Mouse (Mus musculus) naive thymus-derived CD4-positive, alpha-beta T cell, adult 2 months (primary cell): ENCODE data around the gene Eif4a3.
A peak's percentile ranks its signal among the peaks of the same experiment; 100 is the strongest.

Experiments used
- DNase-seq: peaks from one replicate; pipeline ENCODE4 v3.0.0-alpha.2; 2011; ENCODE audit warnings: low read depth

Eif4a3 gene

DNA sequence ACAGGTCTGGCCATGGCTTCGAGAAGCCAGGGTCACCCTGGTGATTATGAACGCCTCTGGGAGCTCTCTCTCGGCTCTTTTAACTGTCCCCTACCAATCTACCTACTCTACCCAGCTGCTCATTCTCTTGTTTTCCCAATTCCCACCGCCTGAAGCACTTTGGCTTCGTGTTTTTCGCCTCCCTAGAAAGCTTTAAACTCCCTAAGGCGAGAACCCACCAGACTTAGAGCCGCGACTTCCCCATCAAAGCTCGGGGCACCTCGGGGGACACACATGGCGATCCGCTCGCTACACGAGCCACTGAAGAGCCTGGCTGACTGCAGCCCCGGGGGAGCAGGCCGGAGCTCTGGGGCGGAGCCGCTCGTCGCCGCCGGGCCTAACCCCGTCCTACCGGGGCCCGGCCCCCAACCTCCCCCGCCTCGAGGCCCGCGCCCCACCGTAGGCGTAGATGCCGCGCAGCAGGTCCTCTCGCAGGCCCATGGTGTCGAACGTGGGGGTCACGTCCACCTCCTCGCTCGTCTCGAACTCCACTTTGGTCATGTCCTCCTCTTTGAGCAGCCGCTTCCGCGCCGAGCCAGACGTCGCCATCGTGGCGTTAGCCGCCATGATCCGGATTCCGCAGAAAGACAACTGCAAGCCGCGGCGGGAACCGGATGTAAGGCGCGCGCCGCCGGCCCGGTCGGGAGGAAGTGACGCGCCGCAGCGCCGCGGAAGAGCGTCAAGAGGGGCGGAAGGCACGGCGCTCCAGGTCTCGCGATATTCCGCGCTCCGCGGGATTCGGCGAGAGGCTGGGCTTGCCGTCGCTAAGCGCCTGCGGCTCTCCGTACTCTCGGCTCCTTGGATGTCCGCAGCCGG, at the start of gene Eif4a3:
Eif4a3 (minus strand) TSS at position 699 of the 855 bp plus-strand sequence.
- peak; percentile 99 for DNase-seq

DNA sequence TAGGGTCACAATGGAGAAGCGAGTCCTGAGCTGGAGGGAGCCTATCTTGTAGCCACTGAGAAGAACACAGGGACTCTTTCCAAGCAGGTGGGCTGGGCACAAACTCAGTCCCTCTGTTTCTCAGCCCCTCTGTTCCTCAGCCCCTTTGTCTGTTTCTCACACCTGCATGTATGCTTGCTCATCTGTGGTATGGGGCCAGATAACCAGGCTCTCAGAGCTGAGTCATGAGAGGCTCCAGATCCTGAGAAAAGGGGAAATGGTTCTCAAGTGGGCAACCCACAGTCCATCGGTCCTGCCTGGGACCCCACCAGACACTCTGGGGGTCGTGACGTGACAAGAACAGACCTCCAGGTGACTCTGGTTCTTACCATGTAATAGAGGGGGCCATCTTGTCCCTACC, 47.2 kb upstream of the Eif4a3 start:
- DNase-seq, result no peak

- no peak for DNase-seq
These were observed 45.0 kb upstream of the Eif4a3 start for GRCm38 (mm10) chr11:119344865-119345264.

DNA sequence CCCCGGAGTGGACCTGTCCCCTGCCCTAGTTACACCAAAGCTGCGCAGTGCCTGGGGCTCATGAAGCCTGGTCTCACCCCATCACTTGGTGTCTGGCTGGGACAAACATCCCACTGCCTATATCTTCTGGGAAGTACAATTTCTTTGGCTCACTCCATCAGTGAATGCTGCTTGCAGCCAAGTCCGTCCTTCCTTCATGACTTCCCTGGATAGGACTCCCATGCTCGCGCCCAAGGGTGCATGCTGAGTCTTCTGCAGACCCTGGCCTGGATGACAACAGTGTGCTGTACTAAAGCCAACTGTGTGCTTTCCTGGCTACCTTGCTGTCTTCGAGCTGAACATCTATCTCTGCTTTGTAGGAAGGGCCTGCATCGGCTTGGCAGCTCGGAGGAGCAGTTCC, 44.3 kb upstream of the Eif4a3 start:
- DNase-seq, result no peak

- DNase-seq, result peak; percentile 92
These were observed 39.7 kb upstream of the Eif4a3 start for GRCm38 (mm10) chr11:119339637-119340036.

- no peak for DNase-seq
These were observed 39.3 kb upstream of the Eif4a3 start for GRCm38 (mm10) chr11:119339179-119339578.

- no peak for DNase-seq
These were observed 38.6 kb upstream of the Eif4a3 start for GRCm38 (mm10) chr11:119338271-119339059.

DNA sequence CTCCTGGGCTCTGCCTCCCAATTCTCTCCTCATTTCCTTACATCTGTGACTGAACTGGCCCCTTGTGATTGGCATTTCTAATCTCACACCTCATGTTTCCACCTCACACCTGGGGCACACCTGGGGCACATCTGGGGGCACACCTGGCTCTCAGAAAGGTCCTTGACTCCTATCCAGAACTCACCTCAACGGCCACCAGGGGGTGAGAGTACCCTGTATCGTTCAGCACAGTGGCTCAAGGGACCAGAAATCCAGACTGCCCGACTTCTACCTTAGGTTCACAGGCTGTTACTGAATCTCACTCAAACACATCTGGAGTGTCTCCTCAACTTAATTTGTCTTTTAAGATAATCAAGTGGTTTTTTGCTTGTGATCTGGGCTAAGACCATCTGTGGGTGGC, 32.1 kb upstream of the Eif4a3 start:
- peak; percentile 28 for DNase-seq

DNA sequence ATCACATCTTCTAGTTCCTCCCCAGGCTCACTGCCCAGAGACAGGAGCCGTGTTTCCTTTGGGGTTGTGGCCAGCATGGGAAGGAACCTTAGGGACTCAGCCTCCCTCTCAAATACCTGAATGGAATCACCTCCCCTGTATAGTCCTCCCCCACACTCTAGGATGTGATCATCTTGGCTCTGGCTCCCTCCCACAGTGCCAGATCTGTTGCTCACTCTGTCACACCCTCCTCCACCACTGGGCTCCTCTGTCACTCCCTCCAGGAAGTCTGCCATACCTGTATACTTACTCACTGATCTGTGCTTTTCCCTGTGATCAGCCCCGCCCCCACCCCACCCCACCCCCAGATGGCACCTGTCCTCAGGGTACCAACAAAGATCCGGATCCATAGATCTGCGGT, 30.7 kb upstream of the Eif4a3 start:
- DNase-seq, result no peak

DNA sequence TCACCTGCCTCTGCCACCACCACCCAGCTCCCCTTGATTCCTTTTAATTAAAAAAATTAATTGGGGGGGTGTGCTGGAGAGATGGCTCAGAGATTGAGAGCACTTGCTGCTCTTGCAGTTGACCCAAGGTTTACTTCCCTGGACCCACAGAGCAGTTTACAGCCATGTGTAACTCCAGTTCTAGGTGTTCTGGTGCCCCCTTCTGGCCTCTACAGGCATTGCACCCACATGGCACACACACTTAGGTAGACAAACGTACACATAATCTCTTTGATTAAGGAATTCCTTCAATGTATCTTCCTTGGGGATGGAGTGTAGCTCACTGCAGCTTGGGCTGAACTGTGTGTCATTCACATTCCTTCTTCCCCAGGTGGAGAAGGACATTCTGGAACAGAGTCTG, 25.2 kb upstream of the Eif4a3 start:
- DNase-seq, result no peak

DNA sequence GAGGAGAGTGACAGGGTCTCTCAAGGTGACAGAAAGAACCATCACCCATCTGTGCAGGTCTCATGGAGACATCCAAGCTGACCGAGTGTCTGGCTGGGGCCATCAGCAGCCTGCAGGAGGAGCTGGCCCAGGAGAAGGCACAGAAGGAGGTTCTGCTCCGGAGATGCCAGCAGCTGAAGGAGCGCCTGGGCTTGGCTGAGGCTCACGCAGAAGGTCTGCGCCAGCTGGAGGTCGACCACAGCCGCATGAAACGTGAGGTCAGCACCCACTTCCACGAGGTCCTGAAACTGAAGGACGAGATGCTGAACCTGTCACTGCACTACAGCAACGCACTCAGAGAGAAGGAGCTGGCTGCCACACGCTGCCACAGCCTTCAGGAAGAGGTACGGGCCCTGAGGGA, 22.6 kb upstream of the Eif4a3 start:
- no peak for DNase-seq

DNA sequence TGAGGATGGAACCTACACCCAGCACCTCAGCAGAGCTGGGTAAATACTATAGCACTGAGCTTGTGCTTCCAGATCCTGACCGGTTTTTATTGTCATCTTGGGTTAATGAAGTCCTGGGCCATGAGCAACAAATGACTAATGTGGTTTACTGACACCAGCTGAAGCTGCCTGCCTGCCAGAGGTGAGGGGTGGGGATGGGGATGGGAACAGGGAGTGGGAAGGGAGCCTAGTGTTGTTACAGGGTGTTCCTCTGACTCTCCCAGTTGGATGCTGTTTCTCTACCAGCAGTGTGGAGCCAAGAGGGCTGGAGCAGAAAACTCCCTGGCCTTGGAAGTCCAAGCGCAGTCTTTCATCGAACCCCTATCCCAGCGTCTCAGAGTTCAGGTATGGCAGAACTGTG, 16.8 kb upstream of the Eif4a3 start:
- DNase-seq, result no peak

GRCm38 (mm10) chr11:119314252-119314936, 14.5 kb upstream of the Eif4a3 start:
- DNase-seq, result no peak

DNA sequence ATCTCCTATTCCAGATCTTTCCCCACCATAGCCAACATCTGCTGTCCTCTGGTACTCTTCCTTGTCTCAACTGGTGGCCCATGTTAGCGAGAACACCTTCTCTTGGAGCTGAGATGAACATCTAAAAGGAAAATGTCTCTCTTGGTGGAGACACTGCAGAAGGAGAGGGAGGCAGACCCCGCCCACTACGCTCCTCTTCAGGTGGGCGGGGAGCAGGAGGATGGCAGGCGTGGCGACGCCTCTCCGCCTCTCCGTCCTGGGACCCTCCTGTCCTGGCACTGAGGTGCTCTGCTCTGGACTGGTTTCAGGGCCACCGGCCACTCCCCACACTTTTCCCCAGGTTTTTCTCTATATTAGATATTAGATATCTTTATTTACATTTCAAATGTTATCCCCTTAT, 10.7 kb upstream of the Eif4a3 start:
- no peak for DNase-seq

DNA sequence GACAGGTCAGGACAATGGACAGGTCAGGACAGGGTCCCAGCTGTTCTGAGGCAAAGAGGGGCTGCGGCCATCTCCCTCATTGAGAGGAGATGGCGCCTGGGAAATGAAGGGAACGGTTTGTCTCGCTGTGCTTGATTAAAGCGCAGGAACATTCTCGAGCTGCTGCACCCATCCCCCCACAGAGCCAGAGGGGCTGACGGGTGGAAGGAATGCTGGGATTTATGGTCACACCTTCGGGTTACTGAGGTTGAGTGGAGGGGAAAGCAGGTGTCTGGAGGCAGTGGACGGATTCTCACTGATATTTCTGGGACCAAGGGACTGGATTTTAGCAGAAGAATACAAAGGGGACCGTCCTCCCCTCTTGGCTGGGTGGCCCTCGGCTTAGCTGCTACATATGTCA, 8.0 kb upstream of the Eif4a3 start:
- no peak for DNase-seq

DNA sequence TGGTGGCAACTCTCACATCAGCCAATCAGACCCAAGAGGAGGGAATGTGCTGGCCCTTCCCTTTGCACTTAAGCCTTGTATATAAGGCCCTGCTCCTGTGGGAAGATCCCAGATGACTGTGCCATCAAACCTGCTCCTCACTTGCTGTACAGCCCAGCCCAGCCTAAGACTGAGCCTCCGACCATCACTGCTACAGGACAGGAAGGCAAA, 7.7 kb upstream of the Eif4a3 start, which contains the start of gene Card14:
Card14 (plus strand) TSS at position 111 of the 210 bp plus-strand sequence.
- DNase-seq, result no peak

DNA sequence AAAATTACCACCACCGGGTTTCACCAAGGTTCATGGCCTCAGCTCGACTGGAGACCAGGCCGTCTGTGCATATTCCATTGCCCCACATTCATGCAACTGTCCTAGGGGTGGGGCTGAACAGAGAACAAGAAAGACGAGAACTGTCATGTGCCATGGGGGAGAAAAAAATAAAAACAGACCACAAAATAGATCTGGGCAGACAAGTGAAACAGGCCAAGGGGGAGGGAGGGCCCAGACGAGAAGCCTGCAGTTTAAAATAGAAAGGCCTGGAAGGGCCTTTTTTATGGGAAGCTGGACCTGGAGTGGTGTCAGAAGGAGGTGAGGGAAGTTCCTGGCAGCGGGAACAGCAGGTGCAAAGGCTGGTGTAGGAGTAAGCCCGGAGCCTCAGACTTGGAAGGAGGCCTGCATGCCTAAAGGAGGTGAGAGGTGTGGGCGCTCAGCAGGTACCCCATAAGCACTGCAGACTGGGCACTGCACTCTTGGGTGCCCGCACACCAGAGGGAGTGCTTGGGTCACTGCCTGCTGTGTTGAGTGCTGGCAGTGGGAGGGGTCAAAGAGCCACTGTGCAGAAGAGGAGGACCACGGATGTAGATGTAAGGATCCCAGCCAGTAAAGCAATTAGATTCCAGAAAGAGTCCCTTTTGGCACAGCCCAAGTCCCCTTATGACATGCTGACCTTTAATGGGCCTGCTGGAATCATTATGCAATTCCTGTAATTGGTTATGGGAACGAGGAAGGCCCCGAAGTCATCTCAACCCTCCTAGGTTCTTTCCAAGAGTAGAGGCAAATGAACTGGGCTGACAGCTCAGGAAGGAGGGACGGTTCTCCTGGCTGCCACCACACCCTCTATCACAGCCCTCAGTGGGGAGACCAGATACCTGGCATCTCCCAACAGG, 7.1 kb upstream of the Eif4a3 start:
- DNase-seq, result no peak

DNA sequence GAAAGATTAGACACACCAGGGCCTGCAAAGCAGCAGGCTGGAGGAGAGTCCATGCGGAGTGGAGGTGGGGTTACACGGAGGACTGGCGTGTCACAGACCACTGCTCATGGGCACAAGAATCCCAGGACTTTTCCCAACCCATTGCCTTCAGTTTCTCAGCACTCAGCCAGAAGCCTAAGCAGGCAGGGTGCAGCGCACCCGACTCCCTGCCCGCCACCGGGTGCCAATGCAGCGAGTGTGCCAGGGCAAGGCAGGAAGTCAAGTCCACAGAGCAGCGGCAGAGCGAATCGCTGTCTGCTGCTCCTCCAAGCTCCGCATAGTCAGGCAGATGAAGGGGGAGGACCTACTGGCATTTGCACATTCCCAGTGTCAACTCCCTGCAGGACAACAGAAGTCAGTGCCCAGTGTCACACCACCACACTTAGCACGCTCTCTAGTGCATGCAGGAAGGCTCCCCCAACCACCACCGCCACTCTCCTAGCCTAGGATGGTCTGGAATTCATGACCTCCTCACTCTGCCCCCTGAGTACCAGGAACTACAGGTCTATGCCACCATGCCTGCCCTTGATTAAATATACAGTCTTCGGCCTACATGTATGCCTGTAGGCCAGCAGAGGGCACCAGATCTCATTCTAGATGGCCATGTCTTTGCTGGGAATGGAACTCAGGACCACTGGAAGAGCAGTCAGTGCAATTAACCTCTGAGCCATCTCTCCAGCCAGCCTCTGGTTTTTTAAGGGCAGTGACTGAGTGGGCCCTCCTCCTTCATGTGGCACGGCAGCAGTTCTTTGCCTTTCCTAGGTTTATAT, 5.2 kb upstream of the Eif4a3 start:
- peak; percentile 78 for DNase-seq

DNA sequence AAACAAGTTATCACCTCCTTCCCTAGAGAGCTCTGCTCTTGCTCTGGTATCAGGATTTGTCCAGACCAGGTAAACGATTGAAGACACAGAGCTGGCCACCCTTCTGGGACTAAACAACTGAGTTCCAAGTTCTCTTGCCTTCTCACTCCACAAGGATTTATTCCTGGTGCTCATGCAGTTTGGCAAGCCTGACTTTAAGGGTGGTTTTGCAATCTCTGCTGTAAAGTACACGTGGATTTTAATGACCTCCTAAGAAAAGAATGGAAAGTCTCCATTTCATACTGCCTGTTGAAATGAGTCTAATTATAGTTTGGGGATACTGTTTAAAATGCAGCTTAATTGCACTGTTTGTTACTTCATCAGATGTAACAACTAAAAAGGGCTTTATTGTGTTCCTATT, 1.1 kb upstream of the Eif4a3 start:
- no peak for DNase-seq

- DNase-seq, result no peak
These were observed 502 bp upstream of the Eif4a3 start for GRCm38 (mm10) chr11:119300246-119300935.

GRCm38 (mm10) chr11:119298917-119299316, 972 bp downstream of the Eif4a3 start:
- no peak for DNase-seq
